Mouse (Mus musculus) hindbrain, postnatal 0 days (tissue): Measurements from ENCODE around the gene Gja1. TPM values are rescaled to one million over a fixed set of nuclear protein-coding genes. Genes with fewer than 3 reads are reported as not detected.
"Not testable (repeated sequence)": the region's sequence is repeated elsewhere in the genome, so short reads cannot be mapped to it uniquely, and the experiment has no call there.

Experiments
- ATAC-seq: fragments of 200-750 bp; cut with Nextera tagmentation; 2 replicates; pipeline ENCODE4 v1.8.0; 2017; ENCODE audit warnings: mild to moderate bottlenecking, moderate TSS enrichment, moderate library complexity
- DNase-seq: peaks from one replicate; pipeline ENCODE4 v3.0.0-alpha.2; 2015; ENCODE audit warnings: low spot score
- H3K27ac ChIP-seq: fragments of 300-500 bp; sonication (generic); 2 replicates; pipeline ENCODE4 v1.5.1; 2014; ENCODE audit warnings: mild to moderate bottlenecking
- H3K27me3 ChIP-seq: fragments of 300-500 bp; sonication (generic); 2 replicates; pipeline ENCODE4 v1.6.1; 2014; ENCODE audit warnings: low read length, mixed read lengths; ENCODE audit not compliant: insufficient read depth
- H3K36me3 ChIP-seq: fragments of 300-500 bp; sonication (generic); 2 replicates; pipeline ENCODE4 v1.6.1; 2014; ENCODE audit warnings: low read length, mixed read lengths; ENCODE audit not compliant: insufficient read depth
- H3K4me1 ChIP-seq: fragments of 300-500 bp; sonication (generic); 2 replicates; pipeline ENCODE4 v1.6.1; 2014; ENCODE audit warnings: antibody characterized with exemption, low read length, mixed read lengths; ENCODE audit not compliant: insufficient read depth
- H3K4me2 ChIP-seq: fragments of 300-500 bp; sonication (generic); 2 replicates; pipeline ENCODE4 v1.6.1; 2014; ENCODE audit warnings: low read depth, mild to moderate bottlenecking, low read length, moderate library complexity, mixed read lengths
- H3K4me3 ChIP-seq: fragments of 300-500 bp; sonication (generic); 2 replicates; pipeline ENCODE4 v1.5.1; 2014; ENCODE audit warnings: low read length
- H3K9ac ChIP-seq: fragments of 300-500 bp; sonication (generic); replicated peaks from 2 replicates; pipeline ENCODE4 v1.6.1; 2014; ENCODE audit warnings: mild to moderate bottlenecking, low read length, moderate library complexity, mixed read lengths
- H3K9me3 ChIP-seq: fragments of 300-500 bp; sonication (generic); 2 replicates; pipeline ENCODE4 v1.6.1; 2016; ENCODE audit warnings: low read length, mixed read lengths
- CTCF ChIP-seq: IDR thresholded peaks from 2 replicates; pipeline ENCODE4 v1.5.1; 2016; ENCODE audit warnings: antibody characterized with exemption, control low read depth, low read depth
- WGBS: fragments of 180-500 bp; shearing (Covaris S2); extraction: QIAGEN DNeasy Blood & Tissue Kit; methylation state at CpG from one replicate; pipeline ENCODE4 v1.1.7; 2014; 5-methylcytosine and 5-hydroxymethylcytosine counted together
- polyA plus RNA-seq: library from polyadenylated mRNA; unstranded; fragments of >200 nt; fragmentation: Nextera tagmentation; extraction: Ambion mirVana; gene quantifications from 2 replicates; pipeline ENCODE4 v1.2.1, GENCODE M21; 2015
- total RNA-seq: library from RNA; depleted of rRNA; stranded (reverse); fragments of >200 nt; gene quantifications from 2 replicates; pipeline ENCODE4 v1.2.3, GENCODE M21; 2014

Gja1 gene
- total and polyA plus RNA-seq, 2 experiments from 2014 or later: 80.6 to 194 TPM

DNA sequence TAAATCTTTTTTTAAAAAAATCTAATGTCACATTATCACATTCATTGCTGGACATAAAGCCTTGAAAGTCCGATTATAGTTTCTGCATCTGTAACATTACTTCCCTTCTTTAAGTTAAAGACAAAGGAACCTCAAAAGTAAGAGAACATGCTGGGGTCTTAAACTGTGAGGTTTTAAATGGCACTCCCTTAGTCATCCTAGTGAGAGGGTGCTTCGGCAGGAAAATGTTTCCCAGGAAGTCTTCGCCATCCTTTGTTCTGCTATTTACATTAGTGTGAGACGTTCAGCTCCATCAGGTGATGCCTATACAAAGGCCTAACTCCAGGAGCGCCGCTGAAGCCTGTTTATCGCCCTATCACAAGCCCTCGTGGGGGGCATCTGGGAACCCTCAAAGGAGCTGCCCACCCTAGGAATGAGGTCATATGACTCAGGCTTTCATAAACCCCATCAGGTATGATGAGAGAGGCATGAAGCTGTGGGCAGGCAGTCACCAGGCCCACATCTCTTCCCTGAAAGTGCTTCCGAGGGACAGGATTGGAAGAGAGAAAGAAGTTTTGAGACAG lies 1.1 kb upstream of the Gja1 start:
- TF ChIP-seq CTCF: no peak
- no peak overlapping the region for H3K27ac ChIP-seq
- WGBS: 34% methylated on average over 9 of the region's 9 CpGs

DNA sequence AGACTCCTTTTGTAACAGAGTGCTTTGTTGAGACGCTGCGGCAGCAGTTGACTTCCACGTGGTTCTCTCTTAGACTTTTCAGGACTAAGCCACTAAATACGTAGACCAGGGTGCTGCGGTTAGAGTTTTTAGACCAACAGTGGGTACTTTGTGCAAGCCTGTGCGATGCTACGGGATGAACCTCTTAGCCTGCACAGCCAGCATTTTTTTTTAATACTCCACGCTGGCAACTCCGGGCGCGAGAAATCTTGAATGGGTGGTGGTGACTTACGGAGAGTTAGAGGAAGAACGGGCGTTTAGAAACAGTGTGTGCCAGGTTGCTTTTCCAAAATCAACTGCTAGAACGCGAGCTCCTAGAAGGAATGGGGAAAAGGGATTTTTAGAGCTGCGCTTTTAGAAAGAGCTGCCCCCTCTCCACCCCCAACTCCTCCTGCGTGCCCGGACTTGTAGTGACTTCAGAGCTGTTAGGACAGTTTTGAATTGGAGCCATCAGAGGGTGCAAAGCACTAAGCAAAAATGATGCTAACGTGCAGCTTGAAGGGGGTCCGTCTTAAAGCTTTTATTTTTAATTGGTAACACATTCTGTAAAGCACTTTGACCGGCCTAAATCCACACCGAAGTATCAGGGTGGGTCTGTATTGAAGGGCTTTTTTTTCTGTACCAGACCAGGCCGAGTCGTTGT lies 977 bp downstream of the Gja1 start:
- TF ChIP-seq CTCF: no peak
- Histone ChIP-seq H3K9ac (peak overlapping the region; percentile 68), H3K36me3 (no peaks in the 10 kb centered on the region), H3K4me1 (no peaks in the 10 kb centered on the region), H3K9me3 (no peaks in the 10 kb centered on the region), H3K27me3 (0 out of 2 replicates have a peak, but pooled peaks cover 6% of the 10 kb centered on the region), H3K4me2 (peak overlapping the region; percentile 87), H3K4me3 (peak overlapping the region; percentile 62), H3K27ac (peak overlapping the region; percentile 81)
- WGBS: under 1% methylated on average over 25 of the region's 25 CpGs
- DNase-seq (peak; percentile 58), ATAC-seq (peak; percentile 33)

More for the DNA sequence above, 1.1 kb upstream of the Gja1 start:
- H3K4me3 ChIP-seq: no peak overlapping the region
- no peak overlapping the region for H3K4me2 ChIP-seq
- no peaks in the 10 kb centered on the region for H3K9me3 ChIP-seq
- H3K27me3 ChIP-seq: 0 out of 2 replicates have a peak, but pooled peaks cover 6% of the 10 kb centered on the region
- no peak overlapping the region for H3K9ac ChIP-seq
- no peaks in the 10 kb centered on the region for H3K4me1 ChIP-seq
- H3K36me3 ChIP-seq: no peaks in the 10 kb centered on the region
- ATAC-seq: no peak
- DNase-seq: no peak

GRCm38 (mm10) chr10:56378648-56379254 lies 1.6 kb downstream of the Gja1 start:
- ATAC-seq (peak; percentile 88), DNase-seq (peak; percentile 56)
- Histone ChIP-seq H3K4me3 (peak overlapping the region; percentile 62), H3K4me1 (no peaks in the 10 kb centered on the region), H3K9ac (peak overlapping the region; percentile 68), H3K27me3 (0 out of 2 replicates have a peak, but pooled peaks cover 6% of the 10 kb centered on the region), H3K27ac (peak overlapping the region; percentile 81), H3K4me2 (peak overlapping the region; percentile 87), H3K36me3 (no peaks in the 10 kb centered on the region), H3K9me3 (no peaks in the 10 kb centered on the region)
- under 1% methylated on average over 35 of the region's 35 CpGs for WGBS
- no peak for TF ChIP-seq CTCF

GRCm38 (mm10) chr10:56379720-56380119 lies 2.6 kb downstream of the Gja1 start:
- Histone ChIP-seq H3K4me1 (no peaks in the 10 kb centered on the region), H3K36me3 (no peaks in the 10 kb centered on the region), H3K27me3 (0 out of 2 replicates have a peak, but pooled peaks cover 6% of the 10 kb centered on the region), H3K9me3 (no peaks in the 10 kb centered on the region), H3K4me2 (peak overlapping the region; percentile 87), H3K27ac (peak overlapping the region; percentile 18; the same call in 1 of the 2 replicates), H3K9ac (peak overlapping the region; percentile 68; the same call in 1 of the 2 replicates), H3K4me3 (peak overlapping the region; percentile 62)
- TF ChIP-seq CTCF: no peak
- DNase-seq: peak; percentile 12
- ATAC-seq: no peak
- WGBS: 13% methylated on average over 7 of the region's 7 CpGs

DNA sequence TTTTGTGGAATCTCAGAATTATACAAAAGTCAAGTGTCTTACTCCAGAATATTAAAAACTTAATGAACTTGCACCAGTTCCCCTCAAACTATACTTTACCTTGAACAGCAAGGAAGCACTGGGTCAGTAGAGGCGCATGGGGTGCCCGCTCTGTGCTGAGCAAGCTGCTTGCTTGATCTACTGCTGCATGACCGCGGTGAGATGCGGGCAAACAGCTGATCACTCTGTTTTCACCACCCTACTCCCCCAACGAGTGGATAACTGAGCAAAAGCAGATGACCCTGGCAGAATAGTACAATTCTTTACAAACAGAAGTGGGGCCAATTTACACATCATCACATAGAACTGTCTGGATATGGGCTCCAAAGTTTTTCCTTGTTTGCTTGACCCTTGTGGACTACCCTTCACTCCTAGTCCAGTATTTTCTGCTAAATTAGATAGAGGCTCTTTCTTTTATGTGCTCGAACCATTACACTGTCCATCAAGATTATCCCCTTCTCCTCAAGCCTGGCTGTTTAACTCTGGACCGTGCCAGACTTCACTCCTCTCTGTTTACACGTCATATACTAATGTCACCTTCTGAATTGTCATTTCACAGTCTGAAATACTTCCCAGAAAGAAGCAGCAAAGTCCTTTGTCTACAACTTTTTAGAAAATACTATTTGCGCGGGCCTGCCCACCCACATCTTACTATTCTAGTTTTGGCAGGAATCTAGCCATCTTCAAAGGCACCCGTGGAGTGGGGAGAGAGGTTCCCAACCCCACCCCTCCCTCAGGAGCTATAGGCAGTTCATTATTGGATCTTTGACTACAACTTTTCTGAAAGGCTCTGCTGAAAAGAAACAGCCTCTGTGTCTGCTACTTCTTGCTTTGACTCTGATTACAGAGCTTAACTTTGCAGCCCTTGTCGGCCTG lies 8.3 kb downstream of the Gja1 start:
- H3K27me3 ChIP-seq: no peaks in the 10 kb centered on the region
- DNase-seq: no peak
- 68% methylated on average over 13 of the region's 13 CpGs for WGBS
- no peak overlapping the region for H3K4me3 ChIP-seq
- ATAC-seq: no peak
- H3K27ac ChIP-seq: no peak overlapping the region
- H3K36me3 ChIP-seq: no peaks in the 10 kb centered on the region
- TF ChIP-seq CTCF: no peak
- no peaks in the 10 kb centered on the region for H3K9me3 ChIP-seq
- no peak overlapping the region for H3K9ac ChIP-seq
- no peaks in the 10 kb centered on the region for H3K4me1 ChIP-seq
- no peak overlapping the region for H3K4me2 ChIP-seq

GRCm38 (mm10) chr10:56393095-56393784 lies 16.1 kb downstream of the Gja1 start:
- Histone ChIP-seq H3K9me3 (no peaks in the 10 kb centered on the region), H3K4me1 (no peaks in the 10 kb centered on the region), H3K27me3 (no peaks in the 10 kb centered on the region), H3K4me3 (no peak overlapping the region), H3K27ac (no peak overlapping the region), H3K4me2 (no peak overlapping the region), H3K36me3 (no peaks in the 10 kb centered on the region), H3K9ac (no peak overlapping the region)
- DNase-seq (no peak), ATAC-seq (no peak)
- no peak for TF ChIP-seq CTCF
- 77% methylated on average over 6 of the region's 6 CpGs for WGBS

GRCm38 (mm10) chr10:56393815-56394417 lies 16.8 kb downstream of the Gja1 start:
- H3K36me3 ChIP-seq, ATAC-seq, H3K9ac ChIP-seq, H3K4me2 ChIP-seq, H3K4me1 ChIP-seq, H3K9me3 ChIP-seq, H3K27ac ChIP-seq, H3K27me3 ChIP-seq, H3K4me3 ChIP-seq, DNase-seq: not testable (repeated sequence)
- WGBS: 93% methylated on average over 7 of the region's 7 CpGs
